Mouse (Mus musculus) megakaryocyte, embryonic 14.5 days (primary cell): ENCODE measurements around the gene Slc35e1.

ENCODE experiments used
- FLI1 ChIP-seq: IDR thresholded peaks from 2 replicates; pipeline ENCODE4 v1.6.1; 2012; ENCODE audit warnings: low read length, inconsistent platforms, mixed read lengths
- GATA1 ChIP-seq: IDR thresholded peaks from 3 replicates; pipeline ENCODE4 v1.6.1; 2012; ENCODE audit warnings: mixed read lengths, low read length, inconsistent platforms, borderline replicate concordance

- TF ChIP-seq FLI1 (no peak), GATA1 (no peak)
Observed at GRCm38 (mm10) chr8:72504137-72504536, 11.7 kb upstream of the Slc35e1 start.
